In genomic region chr5:82899347-82899746, GRCm38 (mm10) we compare ENCODE assay signal across 7 mouse cellular contexts.
A peak's percentile ranks its signal among the peaks of the same experiment; 100 is the strongest.
DNase-seq lines count a peak whose midpoint lies in the region; ATAC-seq lines count a peak whose summit lies in the region.

No protein-coding gene starts in this region.

- peak; percentile 75 for ATAC-seq in frontal cortex, adult (ENCODE audit: low TSS enrichment)
- ATAC-seq in inflammation-experienced regulatory T-cells, adult 6 months, result no peak
- ATAC-seq in megakaryocyte-erythroid progenitor cell, adult 5-6 weeks (replicated peaks; ENCODE audit: low FRiP score, low TSS enrichment, poor library complexity, severe bottlenecking), result no peak

- DNase-seq in 416B (ENCODE audit: low read depth), result peak; percentile 3
- peak; percentile 45 for DNase-seq in brain, embryonic 18.5 days (ENCODE audit: low read depth, low spot score)
- peak; percentile 74 to 76 for DNase-seq in left cerebral cortex, postnatal 14 days (ENCODE audit: low spot score in 2 of 2)
- no peak for DNase-seq in spleen, postnatal 14 days (ENCODE audit: low spot score in 2 of 2)

- intact Hi-C loops in left cerebral cortex, postnatal 14 days (cut with DNase I), result no loop called here

Comparison
In these comparisons a context has a peak if more than half of its experiments do, and no peak if none do; other contexts are left out.
1. DNase-seq: peak in 416B (single experiment), brain, embryonic 18.5 days (single experiment) and left cerebral cortex, postnatal 14 days (2 of 2); none in spleen, postnatal 14 days (0 of 2).